Mouse (Mus musculus) brain, adult 2 months (tissue): ENCODE data around the gene 4930596D02Rik.
A peak's percentile ranks its signal among the peaks of the same experiment; 100 is the strongest.

Source experiments
- DNase-seq: peaks from one replicate; pipeline ENCODE4 v3.0.0; 2011; ENCODE audit warnings: low read depth, low spot score

4930596D02Rik gene

GRCm38 (mm10) chr14:35811878-35812277 is at the start of gene 4930596D02Rik:
Gene 4930596D02Rik, minus strand, starts transcription at chr14:35811978.
- DNase-seq, result no peak

DNA sequence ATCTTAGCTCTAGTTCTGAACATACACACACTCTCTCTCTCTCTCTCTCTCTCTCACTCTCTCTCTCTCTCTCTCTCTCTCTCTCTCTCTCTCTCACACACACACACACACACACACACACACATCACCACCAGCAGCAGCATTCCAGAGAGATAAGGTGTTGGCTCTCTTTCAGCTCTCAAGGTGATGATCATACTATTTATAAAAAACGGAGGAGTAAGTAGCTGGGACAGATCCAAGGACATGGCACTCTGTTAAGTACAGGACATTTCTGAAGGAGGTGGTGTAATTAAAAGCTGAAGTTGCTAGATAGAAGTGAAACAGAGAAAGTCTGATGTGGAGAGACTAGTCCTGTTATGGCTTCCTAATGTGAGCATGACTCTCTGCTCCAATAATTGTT is 41.5 kb upstream of the 4930596D02Rik start:
- peak; percentile 16 for DNase-seq

DNA sequence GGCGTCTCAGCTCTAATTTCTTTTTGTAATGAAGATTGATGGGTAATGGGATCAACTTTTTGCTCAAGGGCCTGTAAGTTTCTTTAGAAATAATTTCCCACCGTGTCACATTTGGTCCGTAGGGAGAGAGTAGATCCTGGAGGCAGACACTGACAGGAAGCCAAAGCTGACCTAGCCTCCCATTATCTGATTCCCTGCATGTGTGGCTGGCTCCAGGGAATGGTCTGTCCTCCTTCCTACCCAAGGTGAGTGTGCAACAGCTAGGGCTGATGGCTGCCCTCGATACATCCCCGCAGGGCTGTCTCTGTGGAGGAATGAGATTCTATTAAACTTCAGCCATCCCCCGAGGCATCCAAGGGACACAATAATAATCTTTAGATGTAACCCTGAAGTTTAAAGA is 33.5 kb upstream of the 4930596D02Rik start:
- DNase-seq, result peak; percentile 32

- DNase-seq, result no peak
Observed at GRCm38 (mm10) chr14:35842111-35842721, 30.4 kb upstream of the 4930596D02Rik start.

GRCm38 (mm10) chr14:35792656-35793213 is 19.0 kb downstream of the 4930596D02Rik start:
- DNase-seq, result peak; percentile 5

DNA sequence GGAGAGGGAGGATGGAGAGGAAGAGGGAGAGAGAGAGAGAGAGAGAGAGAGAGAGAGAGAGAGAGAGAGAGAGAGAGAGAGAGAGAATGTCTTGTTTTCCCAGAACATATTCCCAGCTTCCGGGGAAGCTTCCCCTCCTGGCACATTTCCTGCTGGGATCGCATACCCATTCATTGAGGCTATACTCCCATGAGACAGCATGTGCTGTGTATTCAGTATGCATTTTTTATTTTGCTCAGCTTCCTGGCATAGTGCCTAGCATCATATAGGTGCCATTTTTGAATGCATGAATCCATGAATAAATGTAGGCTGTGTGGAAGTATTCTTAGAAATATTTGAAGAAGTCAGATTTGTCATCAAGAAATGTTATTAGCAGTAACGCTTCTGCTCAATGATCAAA is 31.7 kb downstream of the 4930596D02Rik start:
- DNase-seq, result peak; percentile 30

- DNase-seq, result no peak
Observed at GRCm38 (mm10) chr14:35773306-35773705, 38.5 kb downstream of the 4930596D02Rik start.
